In the genomic region with DNA sequence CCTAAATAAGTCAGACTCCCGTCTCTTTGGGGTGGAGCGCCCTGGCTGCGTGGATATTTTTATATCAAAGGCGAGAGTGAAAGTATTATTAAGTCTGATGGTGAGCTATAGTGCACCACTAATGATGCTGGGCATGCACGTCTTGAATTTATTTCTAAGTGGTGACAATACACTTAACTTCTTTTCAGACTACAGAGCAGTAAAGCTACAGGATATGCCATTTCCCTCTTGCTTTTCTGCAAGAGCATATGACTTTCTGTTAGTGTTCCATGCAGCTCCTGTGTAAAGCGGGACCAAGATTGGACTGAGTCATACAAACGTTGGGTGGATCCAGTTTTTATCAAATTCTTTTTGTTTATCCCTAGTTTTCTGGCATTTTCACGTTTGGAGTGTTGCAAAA, we compare ENCODE assay signal across 8 mouse cellular contexts. TPM values are rescaled to one million over a fixed set of nuclear protein-coding genes. Genes with fewer than 3 reads are reported as not detected.
DNase-seq lines count a peak whose midpoint lies in the region; ATAC-seq and TF ChIP-seq lines count a peak whose summit lies in the region.

No protein-coding gene starts in this region.

- 7% methylated on average over 8 of the region's 8 CpGs for WGBS in forebrain, postnatal 0 days
- WGBS in limb, embryonic 11.5 days = 23% methylated on average over 8 of the region's 8 CpGs
- WGBS in neural tube, embryonic 12.5 days = 23% methylated on average over 8 of the region's 8 CpGs

- peaks cover 16% of the 10 kb centered on the region for H3K36me3 ChIP-seq in G1E (replicated peaks)
- H3K36me3 ChIP-seq in forebrain, postnatal 0 days (ENCODE audit: insufficient read depth) = peaks cover 4% of the 10 kb centered on the region
- H3K36me3 ChIP-seq in limb, embryonic 11.5 days (ENCODE audit: control insufficient read depth, insufficient read depth, low read length) = peaks cover 9% of the 10 kb centered on the region; the same call in 1 of the 2 replicates
- peaks cover 7% of the 10 kb centered on the region; the same call in 1 of the 2 replicates for H3K36me3 ChIP-seq in neural tube, embryonic 12.5 days

- peak; percentile 83 for DNase-seq in heart, adult 11 months
- DNase-seq in heart, postnatal 25 days (ENCODE audit: low spot score) = no peak
- no peak for DNase-seq in G1E (ENCODE audit: low spot score)
- peak; percentile 42 for DNase-seq in forebrain, postnatal 0 days
- DNase-seq in limb, embryonic 11.5 days (ENCODE audit: low spot score) = no peak
- no peak for DNase-seq in layer of hippocampus, adult 11-12 months (ENCODE audit: low spot score)
- no peak for DNase-seq in cerebellum, postnatal 4 days (ENCODE audit: low spot score in 2 of 2)

- H3K4me1 ChIP-seq in G1E (ENCODE audit: insufficient read depth, low read depth, low read length) = peaks cover 35% of the 10 kb centered on the region
- H3K4me1 ChIP-seq in forebrain, postnatal 0 days (ENCODE audit: insufficient read depth) = peaks cover 5% of the 10 kb centered on the region; the same call in 1 of the 2 replicates
- 0 out of 2 replicates have a peak, but pooled peaks cover 7% of the 10 kb centered on the region for H3K4me1 ChIP-seq in limb, embryonic 11.5 days (ENCODE audit: control insufficient read depth, insufficient read depth, low read length)
- H3K4me1 ChIP-seq in neural tube, embryonic 12.5 days = peaks cover 27% of the 10 kb centered on the region

- H3K4me3 ChIP-seq in G1E (ENCODE audit: low read depth, low read length) = peak overlapping the region; percentile 94; the same call in 1 of the 2 replicates
- H3K4me3 ChIP-seq in forebrain, postnatal 0 days (ENCODE audit: low read depth, low read length) = peak overlapping the region; percentile 68
- peak overlapping the region; percentile 75 for H3K4me3 ChIP-seq in limb, embryonic 11.5 days (ENCODE audit: low read depth, low read length)
- H3K4me3 ChIP-seq in neural tube, embryonic 12.5 days = peak overlapping the region; percentile 68

- H3K9ac ChIP-seq in forebrain, postnatal 0 days = peak overlapping the region; percentile 46
- H3K9ac ChIP-seq in limb, embryonic 11.5 days (ENCODE audit: low read length) = peak overlapping the region; percentile 47
- H3K9ac ChIP-seq in neural tube, embryonic 12.5 days = peak overlapping the region; percentile 56; the same call in 1 of the 2 replicates

- peak overlapping the region; percentile 98 for H3K4me2 ChIP-seq in forebrain, postnatal 0 days (ENCODE audit: low read depth)
- H3K4me2 ChIP-seq in limb, embryonic 11.5 days (ENCODE audit: low read depth, severe bottlenecking) = peak overlapping the region; percentile 39
- peak overlapping the region; percentile 96 for H3K4me2 ChIP-seq in neural tube, embryonic 12.5 days (replicated peaks)

- no peak for ATAC-seq in G1E (ENCODE audit: extremely low read depth, insufficient number of reproducible peaks, low FRiP score, poor library complexity, severe bottlenecking)
- no peak for ATAC-seq in forebrain, postnatal 0 days
- peak; percentile 6; the same call in 1 of the 2 replicates for ATAC-seq in limb, embryonic 11.5 days (ENCODE audit: insufficient number of reproducible peaks, low FRiP score, low TSS enrichment, low read depth)
- no peak for ATAC-seq in neural tube, embryonic 12.5 days (ENCODE audit: low FRiP score, low read depth)

- peak overlapping the region; percentile 86 for H3K27ac ChIP-seq in forebrain, postnatal 0 days (ENCODE audit: low read depth, low read length)
- H3K27ac ChIP-seq in limb, embryonic 11.5 days (replicated peaks; ENCODE audit: low read depth, low read length) = peak overlapping the region; percentile 55; the same call in 1 of the 2 replicates
- no peak overlapping the region for H3K27ac ChIP-seq in neural tube, embryonic 12.5 days

- H3K27me3 ChIP-seq in G1E (ENCODE audit: insufficient read depth, low read length) = no peaks in the 10 kb centered on the region
- H3K27me3 ChIP-seq in forebrain, postnatal 0 days (ENCODE audit: insufficient read depth, low read length) = no peaks in the 10 kb centered on the region
- no peaks in the 10 kb centered on the region for H3K27me3 ChIP-seq in limb, embryonic 11.5 days (ENCODE audit: control insufficient read depth, insufficient read depth, low read length)
- H3K27me3 ChIP-seq in neural tube, embryonic 12.5 days (replicated peaks) = no peaks in the 10 kb centered on the region

- no peaks in the 10 kb centered on the region for H3K9me3 ChIP-seq in G1E (replicated peaks)
- H3K9me3 ChIP-seq in forebrain, postnatal 0 days (ENCODE audit: low read length) = no peaks in the 10 kb centered on the region
- no peaks in the 10 kb centered on the region for H3K9me3 ChIP-seq in limb, embryonic 11.5 days (ENCODE audit: control insufficient read depth, low read length)
- no peaks in the 10 kb centered on the region for H3K9me3 ChIP-seq in neural tube, embryonic 12.5 days

- intact Hi-C loops in heart, postnatal 25 days (cut with DNase I) = no loop called here

- no peak for TF ChIP-seq CTCF in G1E (IDR thresholded peaks at IDR 0.05; ENCODE audit: low read depth, low read length)
- no peak for TF ChIP-seq CTCF in forebrain, postnatal 0 days (IDR thresholded peaks at IDR 0.05; ENCODE audit: low read depth)

RNA-seq across cellular contexts. Expression of gene Fbxo5, which starts 1.0 kb away (rescaled TPM):
- total RNA-seq in heart, postnatal 25 days (2021) = 1 to 10 TPM in 1 of 2 experiments, under 1 TPM in 1; 0.55 to 1.9 TPM
- 122 and 159 TPM in 2 replicates for total RNA-seq in G1E (2014; fragmentation: Nextera tagmentation)
- total RNA-seq in G1E (2017) = 78.8 and 83.1 TPM in 2 replicates
- polyA plus RNA-seq in G1E (2012) = 5.8 and 11.0 TPM in 2 replicates
- total RNA-seq in forebrain, postnatal 0 days (2014; rRNA removed) = 3.7 and 7.8 TPM in 2 replicates
- 6.2 and 8.9 TPM in 2 replicates for polyA plus RNA-seq in forebrain, postnatal 0 days (2015; fragmentation: Nextera tagmentation; extraction: Ambion mirVana)
- 100 and 107 TPM in 2 replicates for polyA plus RNA-seq in limb, embryonic 11.5 days (2014; fragmentation: Nextera tagmentation; extraction: Ambion mirVana)
- polyA plus RNA-seq in neural tube, embryonic 12.5 days (2016; fragmentation: Nextera tagmentation; extraction: Ambion mirVana) = 45.4 and 50.4 TPM in 2 replicates

RNA-seq across cellular contexts. Expression of gene Mtrf1l, which starts 17.3 kb away (rescaled TPM):
- total RNA-seq in heart, postnatal 25 days (2021) = 10 to 100 TPM in 1 of 2 experiments, 1 to 10 TPM in 1; 9.1 to 10.4 TPM
- 13.7 and 14.4 TPM in 2 replicates for total RNA-seq in G1E (2014; fragmentation: Nextera tagmentation)
- 32.1 and 34.0 TPM in 2 replicates for total RNA-seq in G1E (2017)
- polyA plus RNA-seq in G1E (2012) = 4.8 and 5.9 TPM in 2 replicates
- total RNA-seq in forebrain, postnatal 0 days (2014; rRNA removed) = 11.5 and 13.4 TPM in 2 replicates
- 6.6 TPM in 2 replicates for polyA plus RNA-seq in forebrain, postnatal 0 days (2015; fragmentation: Nextera tagmentation; extraction: Ambion mirVana)
- polyA plus RNA-seq in limb, embryonic 11.5 days (2014; fragmentation: Nextera tagmentation; extraction: Ambion mirVana) = 13.3 and 16.4 TPM in 2 replicates
- 13.0 and 15.7 TPM in 2 replicates for polyA plus RNA-seq in neural tube, embryonic 12.5 days (2016; fragmentation: Nextera tagmentation; extraction: Ambion mirVana)

Comparison
In these comparisons a context has a peak if more than half of its experiments do, and no peak if none do; other contexts are left out.
1. DNase-seq: peak in heart, adult 11 months (single experiment) and forebrain, postnatal 0 days (single experiment); none in heart, postnatal 25 days (single experiment), G1E (single experiment), limb, embryonic 11.5 days (single experiment), layer of hippocampus, adult 11-12 months (single experiment) and cerebellum, postnatal 4 days (0 of 2).
2. H3K4me2 ChIP-seq: peak in every context shown above with its lines; median percentile 98 in forebrain, postnatal 0 days; 96 in neural tube, embryonic 12.5 days; 39 in limb, embryonic 11.5 days.
3. Peak in every context shown above with its lines, with median percentiles within 50 percentile points of each other: H3K4me3 ChIP-seq and H3K9ac ChIP-seq.